Mouse (Mus musculus) kidney, embryonic 15.5 days (tissue): ENCODE data around the gene Ntng1. TPM values are rescaled to one million over a fixed set of nuclear protein-coding genes. Genes with fewer than 3 reads are reported as not detected.

Source experiments
- ATAC-seq: fragments of 200-750 bp; cut with Nextera tagmentation; replicated peaks from 2 replicates; pipeline ENCODE4 v1.8.0; 2017; ENCODE audit warnings: moderate TSS enrichment; ENCODE audit not compliant: low FRiP score
- H3K27ac ChIP-seq: fragments of 300-500 bp; sonication (generic); 2 replicates; pipeline ENCODE4 v1.5.1; 2015; ENCODE audit warnings: mild to moderate bottlenecking, inconsistent platforms
- H3K27me3 ChIP-seq: fragments of 300-500 bp; sonication (generic); 2 replicates; pipeline ENCODE4 v1.6.1; 2015; ENCODE audit warnings: inconsistent platforms
- H3K36me3 ChIP-seq: fragments of 300-500 bp; sonication (generic); 2 replicates; pipeline ENCODE4 v1.6.1; 2015; ENCODE audit warnings: inconsistent platforms
- H3K4me1 ChIP-seq: fragments of 300-500 bp; sonication (generic); 2 replicates; pipeline ENCODE4 v1.6.1; 2015; ENCODE audit warnings: inconsistent platforms
- H3K4me2 ChIP-seq: fragments of 300-500 bp; sonication (generic); 2 replicates; pipeline ENCODE4 v1.6.1; 2015; ENCODE audit warnings: moderate library complexity, mild to moderate bottlenecking, inconsistent platforms
- H3K4me3 ChIP-seq: fragments of 300-500 bp; sonication (generic); replicated peaks from 2 replicates; pipeline ENCODE4 v1.5.1; 2015; ENCODE audit warnings: mild to moderate bottlenecking, inconsistent platforms
- H3K9ac ChIP-seq: fragments of 300-500 bp; sonication (generic); 2 replicates; pipeline ENCODE4 v1.6.1; 2015; ENCODE audit warnings: mild to moderate bottlenecking, inconsistent platforms
- H3K9me3 ChIP-seq: fragments of 300-500 bp; sonication (generic); replicated peaks from 2 replicates; pipeline ENCODE4 v1.6.1; 2016; ENCODE audit warnings: inconsistent platforms
- WGBS: fragments of 180-500 bp; shearing (Covaris S2); methylation state at CpG from one replicate; pipeline ENCODE4 v1.1.7; 2015; ENCODE audit warnings: mixed read lengths; 5-methylcytosine and 5-hydroxymethylcytosine counted together
- polyA plus RNA-seq: library from polyadenylated mRNA; unstranded; fragments of >200 nt; fragmentation: Nextera tagmentation; extraction: Ambion mirVana; gene quantifications from 2 replicates; pipeline ENCODE4 v1.2.1, GENCODE M21; 2015

The Ntng1 gene
- polyA plus RNA-seq, 1 experiment from 2014 or later = 4.1 TPM

DNA sequence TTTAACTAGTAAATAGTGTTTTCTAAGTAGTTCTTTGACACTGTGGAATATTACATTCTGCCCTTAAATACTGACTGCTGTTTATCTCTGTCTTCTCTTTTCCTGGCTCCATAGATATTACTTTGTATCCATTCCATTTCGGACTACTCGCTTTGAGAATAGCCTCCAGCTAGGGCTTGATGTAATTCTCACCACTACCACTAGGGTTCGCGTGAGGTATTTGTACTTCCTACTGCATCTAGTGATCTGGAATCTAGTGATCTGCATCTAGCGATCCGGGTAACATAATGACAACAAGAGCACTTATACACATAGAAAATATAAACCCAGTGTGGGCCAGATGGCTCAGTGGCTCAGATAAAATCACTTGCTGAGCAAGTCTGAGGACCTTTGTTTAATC is 14.2 kb downstream of the Ntng1 start:
- Histone ChIP-seq H3K27ac (no peak overlapping the region), H3K36me3 (no peaks in the 10 kb centered on the region), H3K4me1 (no peaks in the 10 kb centered on the region), H3K4me3 (no peak overlapping the region), H3K27me3 (no peaks in the 10 kb centered on the region), H3K9me3 (no peaks in the 10 kb centered on the region), H3K9ac (no peak overlapping the region), H3K4me2 (no peak overlapping the region)
- no peak for ATAC-seq
- WGBS = 66% methylated on average over 6 of the region's 6 CpGs

DNA sequence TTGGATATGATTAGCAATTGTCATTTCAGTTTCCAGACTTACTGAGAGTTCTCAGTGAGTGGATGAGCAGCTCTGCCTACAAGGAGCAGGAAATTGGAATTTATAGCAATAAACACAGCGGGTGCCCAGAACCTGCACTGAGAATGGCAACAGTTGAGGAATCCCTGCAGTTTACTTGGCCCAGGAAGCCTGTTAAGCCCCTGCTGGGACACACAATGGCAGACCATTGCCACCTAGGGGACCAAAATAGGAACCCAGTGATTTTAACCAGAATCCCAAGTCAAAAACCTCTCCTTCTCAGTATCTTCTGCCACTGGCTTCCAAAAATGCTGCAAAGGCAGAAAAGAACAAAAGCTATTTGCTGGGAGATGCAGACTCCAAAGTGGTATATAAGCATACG is 37.8 kb downstream of the Ntng1 start:
- no peak for ATAC-seq

DNA sequence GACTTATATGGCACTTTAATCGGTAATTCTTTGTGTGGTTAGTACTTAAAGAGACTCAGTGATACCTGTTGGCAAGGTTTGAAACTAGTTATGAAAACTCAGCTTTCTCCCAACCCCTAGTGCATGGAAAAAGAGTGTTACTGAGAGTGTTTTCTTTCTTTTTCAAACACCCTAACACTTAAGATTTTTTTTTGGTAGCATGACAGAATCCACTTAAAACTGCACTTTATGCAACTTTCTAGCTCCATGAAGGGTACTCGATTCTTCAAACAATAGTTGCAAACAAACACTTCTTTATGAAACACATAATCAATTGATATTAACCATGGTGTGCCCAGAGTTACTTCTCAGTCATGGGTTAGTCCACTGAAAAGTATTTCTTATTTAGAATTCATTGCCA is 49.4 kb downstream of the Ntng1 start:
- H3K4me2 ChIP-seq = no peak overlapping the region
- H3K9ac ChIP-seq = no peak overlapping the region
- ATAC-seq = no peak
- no peaks in the 10 kb centered on the region for H3K36me3 ChIP-seq
- no peak overlapping the region for H3K27ac ChIP-seq
- 89% methylated on average over 2 of the region's 2 CpGs for WGBS
- no peak overlapping the region for H3K4me3 ChIP-seq
- H3K9me3 ChIP-seq = no peaks in the 10 kb centered on the region
- no peaks in the 10 kb centered on the region for H3K27me3 ChIP-seq
- H3K4me1 ChIP-seq = no peaks in the 10 kb centered on the region

More for the DNA sequence above, 37.8 kb downstream of the Ntng1 start:
- Histone ChIP-seq H3K4me3 (no peak overlapping the region), H3K4me1 (no peaks in the 10 kb centered on the region), H3K9me3 (no peaks in the 10 kb centered on the region), H3K36me3 (no peaks in the 10 kb centered on the region), H3K4me2 (no peak overlapping the region), H3K27me3 (no peaks in the 10 kb centered on the region), H3K27ac (no peak overlapping the region), H3K9ac (no peak overlapping the region)
- 44% methylated on average over 2 of the region's 2 CpGs for WGBS

DNA sequence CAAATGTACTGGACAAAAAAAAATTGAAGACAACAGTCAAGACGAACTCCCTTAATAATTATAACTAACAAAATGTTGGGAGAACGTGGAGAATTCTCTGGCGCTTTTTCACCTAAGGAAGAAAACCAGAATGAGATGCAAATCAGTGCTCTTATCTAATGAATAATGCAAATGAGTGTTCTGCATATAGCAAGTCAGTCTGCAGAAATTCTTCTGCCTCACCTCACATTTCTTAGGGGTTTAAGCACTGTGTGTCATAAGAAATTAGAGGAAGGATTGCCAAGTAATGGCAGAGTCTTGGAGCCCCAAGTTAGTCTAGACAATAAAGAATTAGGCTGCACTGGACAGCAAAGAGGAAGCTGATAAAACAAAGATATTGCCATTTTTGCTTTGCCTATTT is 49.8 kb downstream of the Ntng1 start:
- Histone ChIP-seq H3K27me3 (no peaks in the 10 kb centered on the region), H3K27ac (no peak overlapping the region), H3K9ac (no peak overlapping the region), H3K4me1 (no peaks in the 10 kb centered on the region), H3K36me3 (no peaks in the 10 kb centered on the region), H3K9me3 (no peaks in the 10 kb centered on the region), H3K4me3 (no peak overlapping the region), H3K4me2 (no peak overlapping the region)
- ATAC-seq = no peak
- WGBS = 80% methylated on average over 3 of the region's 3 CpGs

DNA sequence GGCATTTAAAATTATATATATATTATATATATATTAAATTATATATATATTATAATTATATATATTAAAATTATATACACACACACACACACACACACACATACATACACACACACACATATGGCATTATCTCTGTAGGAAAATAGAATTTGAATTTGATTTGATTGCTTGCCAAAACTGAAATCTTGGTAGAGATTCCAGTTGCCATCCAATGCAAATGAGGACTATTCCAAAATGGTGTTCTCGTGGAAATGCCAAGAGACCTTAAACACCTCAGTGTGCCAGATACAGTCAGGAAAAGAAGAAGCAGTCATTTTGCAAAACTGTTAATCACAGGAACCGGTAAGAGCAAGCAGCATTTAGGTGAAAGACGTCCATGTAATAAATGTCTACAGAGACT is 51.3 kb downstream of the Ntng1 start:
- Histone ChIP-seq H3K36me3 (no peaks in the 10 kb centered on the region), H3K4me3 (no peak overlapping the region), H3K4me2 (no peak overlapping the region), H3K27me3 (no peaks in the 10 kb centered on the region), H3K27ac (no peak overlapping the region), H3K9ac (no peak overlapping the region), H3K9me3 (no peaks in the 10 kb centered on the region), H3K4me1 (no peaks in the 10 kb centered on the region)
- WGBS = 80% methylated on average over 3 of the region's 3 CpGs
- no peak for ATAC-seq

DNA sequence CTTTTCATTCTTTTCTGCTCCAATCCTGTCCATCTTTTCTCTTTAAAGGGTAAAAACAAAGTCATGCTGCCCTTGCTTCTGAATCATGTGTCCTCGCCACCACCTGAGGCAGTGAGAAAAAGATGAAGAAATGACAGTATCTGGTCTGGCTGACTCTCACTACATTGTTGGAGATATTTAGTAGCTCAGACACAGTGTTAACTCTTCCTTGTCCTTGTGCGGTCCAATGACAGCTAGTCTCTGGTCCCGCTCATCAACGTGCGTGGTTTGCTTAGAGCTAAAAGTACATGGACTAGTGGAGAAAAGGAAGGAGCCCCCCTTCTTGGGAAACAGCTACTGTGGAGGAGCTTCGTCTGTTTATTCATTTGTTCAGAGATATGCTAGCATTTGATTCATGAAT is 56.6 kb downstream of the Ntng1 start:
- no peak overlapping the region for H3K9ac ChIP-seq
- H3K4me1 ChIP-seq = no peaks in the 10 kb centered on the region
- no peaks in the 10 kb centered on the region for H3K36me3 ChIP-seq
- H3K27ac ChIP-seq = no peak overlapping the region
- H3K9me3 ChIP-seq = no peaks in the 10 kb centered on the region
- H3K4me2 ChIP-seq = no peak overlapping the region
- 82% methylated on average over 6 of the region's 6 CpGs for WGBS
- H3K27me3 ChIP-seq = no peaks in the 10 kb centered on the region
- H3K4me3 ChIP-seq = no peak overlapping the region
- no peak for ATAC-seq

DNA sequence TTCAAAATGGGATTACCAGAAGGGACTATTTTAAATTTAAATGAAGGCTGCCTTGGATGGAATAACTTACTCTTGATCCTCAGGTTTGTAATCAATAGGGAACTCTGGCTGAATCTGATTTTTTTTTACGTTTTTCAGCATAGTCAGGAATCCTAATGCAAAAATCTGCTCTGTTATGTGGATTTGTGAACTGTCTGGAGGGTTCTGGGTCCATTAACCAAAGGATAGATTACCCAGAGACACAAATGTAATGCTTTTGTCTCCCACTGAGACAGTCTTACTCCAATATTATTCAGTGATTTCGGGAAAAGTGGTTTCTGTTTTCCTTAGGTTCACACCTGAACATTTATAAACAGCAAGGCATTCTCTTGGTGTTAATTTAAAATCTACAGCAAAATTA is 58.5 kb downstream of the Ntng1 start:
- H3K27me3 ChIP-seq = no peaks in the 10 kb centered on the region
- 63% methylated on average over 2 of the region's 2 CpGs for WGBS

DNA sequence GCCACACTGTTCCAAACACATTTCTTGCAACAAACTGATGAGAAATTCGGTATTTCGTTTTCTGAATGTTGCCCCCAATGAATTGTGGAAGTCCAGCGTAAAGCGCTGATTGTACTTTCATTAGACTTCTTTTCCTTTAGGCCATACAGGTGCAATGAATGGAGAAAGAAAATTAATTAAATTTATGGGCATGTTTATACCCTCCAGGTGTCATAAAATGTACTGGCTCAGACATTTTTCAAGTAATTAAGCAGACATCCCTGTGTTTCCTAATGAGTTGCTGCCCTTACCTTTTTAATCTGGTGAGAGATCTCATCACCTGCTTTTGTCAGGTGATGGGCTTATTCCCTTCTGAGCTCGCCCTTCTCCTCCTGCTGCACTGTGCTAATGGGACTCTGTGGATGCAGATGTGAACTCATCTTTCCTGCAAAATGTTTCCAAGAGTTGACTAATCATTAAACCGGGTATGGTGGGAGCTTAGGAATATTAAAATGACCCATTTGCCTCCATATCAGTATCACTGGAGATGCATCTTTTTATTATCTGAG is 79.0 kb downstream of the Ntng1 start:
- H3K4me2 ChIP-seq = no peak overlapping the region
- ATAC-seq = no peak
- 79% methylated on average over 6 of the region's 6 CpGs for WGBS

More for the DNA sequence above, 58.5 kb downstream of the Ntng1 start:
- Histone ChIP-seq H3K4me2 (no peak overlapping the region), H3K4me3 (no peak overlapping the region), H3K27ac (no peak overlapping the region), H3K9ac (no peak overlapping the region), H3K9me3 (no peaks in the 10 kb centered on the region), H3K36me3 (no peaks in the 10 kb centered on the region), H3K4me1 (no peaks in the 10 kb centered on the region)
- no peak for ATAC-seq

DNA sequence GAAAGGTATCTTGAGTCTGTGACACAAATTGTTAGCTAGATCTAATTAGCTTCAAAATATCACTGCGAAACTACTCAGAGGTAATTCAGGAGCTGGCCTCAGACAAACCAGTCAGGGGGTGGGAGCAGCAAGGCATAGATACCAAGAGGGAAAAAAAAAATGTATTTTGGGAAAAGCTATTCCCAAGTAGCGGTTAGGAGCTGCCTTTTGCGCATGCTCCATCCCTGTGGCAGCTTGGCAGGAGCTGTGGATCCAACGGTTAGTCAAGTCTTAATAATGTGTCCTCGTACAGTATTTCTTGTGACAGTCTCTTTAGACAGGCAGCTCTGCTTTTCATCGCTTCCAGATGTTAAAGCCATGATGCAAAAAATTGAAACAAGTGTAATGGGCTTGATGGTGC is 87.9 kb downstream of the Ntng1 start:
- ATAC-seq = no peak
- Histone ChIP-seq H3K9ac (no peak overlapping the region), H3K4me1 (no peaks in the 10 kb centered on the region), H3K4me3 (no peak overlapping the region), H3K4me2 (no peak overlapping the region), H3K36me3 (no peaks in the 10 kb centered on the region), H3K27me3 (no peaks in the 10 kb centered on the region), H3K27ac (no peak overlapping the region), H3K9me3 (no peaks in the 10 kb centered on the region)
- 87% methylated on average over 6 of the region's 6 CpGs for WGBS

More for the DNA sequence above, 79.0 kb downstream of the Ntng1 start:
- Histone ChIP-seq H3K9me3 (no peaks in the 10 kb centered on the region), H3K4me1 (no peaks in the 10 kb centered on the region), H3K9ac (no peak overlapping the region), H3K4me3 (no peak overlapping the region), H3K27me3 (no peaks in the 10 kb centered on the region), H3K27ac (no peak overlapping the region), H3K36me3 (no peaks in the 10 kb centered on the region)

DNA sequence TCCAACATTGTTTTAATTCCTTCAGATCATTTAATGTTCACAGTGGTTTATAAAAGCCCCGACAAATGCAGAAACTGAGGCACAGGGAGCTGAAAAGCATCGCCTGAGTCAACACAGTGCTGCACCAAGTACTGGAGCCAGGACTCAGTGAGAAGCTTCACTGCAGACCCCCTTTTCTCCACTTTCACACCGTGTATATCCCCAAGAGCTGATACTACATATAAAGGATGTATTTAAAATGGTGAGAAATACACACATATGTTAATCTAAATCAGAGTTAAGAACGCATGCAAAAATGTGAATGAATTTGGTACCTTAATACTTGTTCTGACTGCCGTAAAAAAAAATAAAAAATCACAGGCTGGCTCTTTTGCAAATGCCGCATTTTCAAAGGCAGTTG is 88.4 kb downstream of the Ntng1 start:
- Histone ChIP-seq H3K36me3 (no peaks in the 10 kb centered on the region), H3K9ac (no peak overlapping the region), H3K4me3 (no peak overlapping the region), H3K4me1 (no peaks in the 10 kb centered on the region), H3K4me2 (no peak overlapping the region), H3K27me3 (no peaks in the 10 kb centered on the region), H3K9me3 (no peaks in the 10 kb centered on the region), H3K27ac (no peak overlapping the region)
- 88% methylated on average over 6 of the region's 6 CpGs for WGBS
- ATAC-seq = no peak

DNA sequence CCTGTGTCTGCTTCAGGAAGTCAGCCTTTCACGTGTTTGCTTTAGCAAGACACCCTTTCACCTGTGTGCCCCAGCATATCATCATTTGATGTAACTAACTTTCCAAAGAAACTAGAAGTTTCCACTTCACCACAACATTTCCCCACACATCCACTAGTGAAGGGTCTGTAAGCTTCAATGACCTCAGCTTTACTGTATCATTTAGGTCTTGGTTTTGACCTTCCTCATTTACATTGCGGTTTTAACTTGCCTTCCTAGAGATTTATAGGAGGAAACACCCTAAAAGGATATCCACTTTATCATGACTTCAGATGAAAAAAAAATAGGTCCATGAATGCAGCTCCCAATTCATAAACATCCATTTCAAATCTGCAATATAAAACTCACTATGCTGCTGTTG is 89.7 kb downstream of the Ntng1 start:
- no peak overlapping the region for H3K4me3 ChIP-seq
- H3K27ac ChIP-seq = no peak overlapping the region
- no peaks in the 10 kb centered on the region for H3K36me3 ChIP-seq
- WGBS = 81% methylated on average over 2 of the region's 2 CpGs
- H3K9me3 ChIP-seq = no peaks in the 10 kb centered on the region
- H3K4me1 ChIP-seq = no peaks in the 10 kb centered on the region
- H3K9ac ChIP-seq = no peak overlapping the region
- no peak overlapping the region for H3K4me2 ChIP-seq
- H3K27me3 ChIP-seq = no peaks in the 10 kb centered on the region
- no peak for ATAC-seq

DNA sequence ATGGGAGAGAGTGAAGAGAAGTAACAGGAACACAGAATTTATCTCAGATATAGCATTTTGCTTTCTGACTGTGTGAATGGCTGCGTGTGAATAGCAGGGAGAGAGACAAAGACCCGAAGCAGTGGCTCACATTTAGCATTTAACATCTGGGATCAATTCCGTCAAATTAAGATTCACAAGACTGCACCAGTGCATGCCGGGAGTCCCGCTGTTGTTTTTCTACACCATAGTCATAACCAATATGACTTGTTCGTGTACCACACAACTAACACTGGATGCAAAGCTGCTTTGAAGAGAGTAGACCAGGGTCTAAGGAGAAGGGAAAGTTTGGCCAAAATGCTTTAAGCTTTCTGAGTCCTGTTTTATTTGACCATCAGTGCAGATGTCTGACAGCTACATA is 95.7 kb downstream of the Ntng1 start:
- no peaks in the 10 kb centered on the region for H3K27me3 ChIP-seq
- no peaks in the 10 kb centered on the region for H3K4me1 ChIP-seq
- WGBS = 84% methylated on average over 6 of the region's 6 CpGs
- H3K36me3 ChIP-seq = no peaks in the 10 kb centered on the region
- no peak overlapping the region for H3K4me3 ChIP-seq
- H3K9me3 ChIP-seq = no peaks in the 10 kb centered on the region
- H3K27ac ChIP-seq = no peak overlapping the region
- ATAC-seq = no peak
- no peak overlapping the region for H3K9ac ChIP-seq
- H3K4me2 ChIP-seq = no peak overlapping the region

DNA sequence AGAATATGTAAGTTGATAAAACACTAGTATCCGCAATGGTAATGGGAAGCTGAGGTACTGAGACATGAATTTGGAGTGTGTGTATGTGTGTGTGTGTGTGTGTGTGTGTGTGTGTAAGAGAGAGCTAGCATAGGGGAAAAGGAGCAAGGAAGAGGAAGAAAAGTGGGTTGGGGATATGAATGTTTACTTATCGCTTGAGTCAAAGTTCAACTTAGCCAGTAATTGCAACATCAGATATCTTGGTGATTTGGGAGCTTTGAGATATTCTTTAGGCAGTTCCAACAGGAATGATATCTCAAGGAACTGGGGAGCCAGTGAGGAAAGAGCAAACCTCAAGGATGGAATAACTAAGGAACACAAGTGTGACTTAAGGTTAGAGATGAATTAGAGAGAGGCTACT is 97.1 kb downstream of the Ntng1 start:
- Histone ChIP-seq H3K4me3 (no peak overlapping the region), H3K4me2 (no peak overlapping the region), H3K9ac (no peak overlapping the region), H3K27ac (no peak overlapping the region), H3K9me3 (no peaks in the 10 kb centered on the region), H3K27me3 (no peaks in the 10 kb centered on the region), H3K36me3 (no peaks in the 10 kb centered on the region), H3K4me1 (no peaks in the 10 kb centered on the region)
- 89% methylated on average over 2 of the region's 2 CpGs for WGBS
- no peak for ATAC-seq
